Comparison of ENCODE assay signal across 13 mouse cellular contexts in genomic region chr11:97497543-97497942, GRCm38 (mm10). TPM values are rescaled to one million over a fixed set of nuclear protein-coding genes. Genes with fewer than 3 reads are reported as not detected.
"Had no signal": no experiment of that assay in that cellular context is flagged by ENCODE, and none has a peak within 500 bp of the region (broad histone marks: within the 10 kb centered on the region; RNA-seq: fewer than 3 reads in every experiment).

No protein-coding gene starts in this region.

- DNase-seq: right cerebral cortex, postnatal 14 days; thymus, adult 2 months; thymus, postnatal 36 days had no signal

- H3K4me3 ChIP-seq: limb, embryonic 10.5 days; midbrain, embryonic 13.5 days; stomach, embryonic 15.5 days had no signal

- H3K9ac ChIP-seq: midbrain, embryonic 13.5 days; stomach, embryonic 15.5 days had no signal

- H3K27ac ChIP-seq: limb, embryonic 10.5 days; midbrain, embryonic 13.5 days; stomach, embryonic 15.5 days had no signal

- H3K4me2 ChIP-seq: liver, embryonic 11.5 days; midbrain, embryonic 13.5 days; stomach, embryonic 15.5 days had no signal

- ATAC-seq: midbrain, embryonic 13.5 days had no signal

- H3K9me3 ChIP-seq: limb, embryonic 10.5 days; midbrain, embryonic 13.5 days; stomach, embryonic 15.5 days had no signal

RNA-seq across cellular contexts. Expression of gene 4933428G20Rik, which starts 2.6 kb away (rescaled TPM):
- total RNA-seq: layer of hippocampus, postnatal 14 days; left cerebral cortex, adult 18-20 months; megakaryocyte progenitor cell, adult 5-6 weeks; midbrain, postnatal 0 days had no signal
- polyA plus RNA-seq: large intestine, adult 2 months; spleen, adult 2 months; thymus, adult 2 months had no signal
